Mouse (Mus musculus): ENCODE results near the gene Cdv3.

- no peak for TF ChIP-seq ZMIZ1 (IDR thresholded peaks at IDR 0.05; ENCODE audit: low read depth, low read length)
- no peak for TF ChIP-seq NELFE (IDR thresholded peaks at IDR 0.05; ENCODE audit: low read depth, low read length)
- TF ChIP-seq POLR2A (IDR thresholded peaks at IDR 0.05; ENCODE audit: control insufficient read depth in 1 of 2, insufficient read depth in 1 of 2, low read depth in 1 of 2, low read length in 2 of 2, poor library complexity in 1 of 2) = no peak
- TF ChIP-seq CTCF (IDR thresholded peaks at IDR 0.05 in 2 of 3, conservative IDR thresholded peaks at IDR 0.05 in 1 of 3; ENCODE audit: control insufficient read depth in 1 of 3, insufficient read depth in 1 of 3, low read depth in 2 of 3, low read length in 3 of 3, poor library complexity in 1 of 3, severe bottlenecking in 1 of 3) = no peak
- TF ChIP-seq EP300 (IDR thresholded peaks at IDR 0.05; ENCODE audit: low read depth in 1 of 2, low read length in 2 of 2) = no peak
Measured at GRCm38 (mm10) chr9:103384141-103384796, 18.6 kb upstream of the Cdv3 start.

All from MEL (cell line).